Mouse (Mus musculus) midbrain, postnatal 0 days (tissue): Measurements from ENCODE around the gene Foxb1. TPM values are rescaled to one million over a fixed set of nuclear protein-coding genes. Genes with fewer than 3 reads are reported as not detected.

Source experiments
- ATAC-seq: fragments of 200-750 bp; cut with Nextera tagmentation; 2 replicates; pipeline ENCODE4 v1.8.0; 2017; ENCODE audit warnings: moderate number of reproducible peaks, mild to moderate bottlenecking, moderate TSS enrichment, moderate library complexity; ENCODE audit not compliant: low FRiP score
- DNase-seq: peaks from one replicate; pipeline ENCODE4 v3.0.0-alpha.2; 2015; ENCODE audit warnings: low spot score
- H3K27ac ChIP-seq: fragments of 300-500 bp; sonication (generic); 2 replicates; pipeline ENCODE4 v1.5.1; 2014; ENCODE audit warnings: low read depth, mild to moderate bottlenecking, low read length, mixed read lengths
- H3K27me3 ChIP-seq: fragments of 300-500 bp; sonication (generic); 2 replicates; pipeline ENCODE4 v1.6.1; 2014; ENCODE audit warnings: low read length, control low read depth, mixed read lengths; ENCODE audit not compliant: insufficient read depth
- H3K36me3 ChIP-seq: fragments of 300-500 bp; sonication (generic); 2 replicates; pipeline ENCODE4 v1.6.1; 2014; ENCODE audit warnings: low read length, control low read depth, mixed read lengths; ENCODE audit not compliant: insufficient read depth
- H3K4me1 ChIP-seq: fragments of 300-500 bp; sonication (generic); 2 replicates; pipeline ENCODE4 v1.6.1; 2014; ENCODE audit warnings: mild to moderate bottlenecking, control low read depth, antibody characterized with exemption, low read length, mixed read lengths; ENCODE audit not compliant: insufficient read depth
- H3K4me2 ChIP-seq: fragments of 300-500 bp; sonication (generic); 2 replicates; pipeline ENCODE4 v1.6.1; 2014; ENCODE audit warnings: low read depth, mild to moderate bottlenecking, low read length, mixed read lengths; ENCODE audit not compliant: poor library complexity, severe bottlenecking
- H3K4me3 ChIP-seq: fragments of 300-500 bp; sonication (generic); 2 replicates; pipeline ENCODE4 v1.5.1; 2014; ENCODE audit warnings: low read depth, mild to moderate bottlenecking, low read length, moderate library complexity
- H3K9ac ChIP-seq: fragments of 300-500 bp; sonication (generic); replicated peaks from 2 replicates; pipeline ENCODE4 v1.6.1; 2014; ENCODE audit warnings: mild to moderate bottlenecking, low read length, moderate library complexity, mixed read lengths; ENCODE audit not compliant: poor library complexity, severe bottlenecking
- H3K9me3 ChIP-seq: fragments of 300-500 bp; sonication (generic); 2 replicates; pipeline ENCODE4 v1.6.1; 2016; ENCODE audit warnings: low read length, control low read depth
- CTCF ChIP-seq: IDR thresholded peaks from 2 replicates; pipeline ENCODE4 v1.5.1; 2016; ENCODE audit warnings: antibody characterized with exemption, mild to moderate bottlenecking
- WGBS: fragments of 180-500 bp; shearing (Covaris S2); extraction: QIAGEN DNeasy Blood & Tissue Kit; methylation state at CpG from one replicate; pipeline ENCODE4 v1.1.7; 2014; 5-methylcytosine and 5-hydroxymethylcytosine counted together
- polyA plus RNA-seq: library from polyadenylated mRNA; unstranded; fragments of >200 nt; fragmentation: Nextera tagmentation; extraction: Ambion mirVana; gene quantifications from 2 replicates; pipeline ENCODE4 v1.2.1, GENCODE M21; 2015
- total RNA-seq: library from RNA; depleted of rRNA; stranded (reverse); fragments of >200 nt; gene quantifications from 2 replicates; pipeline ENCODE4 v1.2.3, GENCODE M21; 2014; rRNA removed

The Foxb1 gene
- total RNA-seq, result 18.0 and 18.1 TPM in 2 replicates
- polyA plus RNA-seq, result 16.5 and 18.5 TPM in 2 replicates

DNA sequence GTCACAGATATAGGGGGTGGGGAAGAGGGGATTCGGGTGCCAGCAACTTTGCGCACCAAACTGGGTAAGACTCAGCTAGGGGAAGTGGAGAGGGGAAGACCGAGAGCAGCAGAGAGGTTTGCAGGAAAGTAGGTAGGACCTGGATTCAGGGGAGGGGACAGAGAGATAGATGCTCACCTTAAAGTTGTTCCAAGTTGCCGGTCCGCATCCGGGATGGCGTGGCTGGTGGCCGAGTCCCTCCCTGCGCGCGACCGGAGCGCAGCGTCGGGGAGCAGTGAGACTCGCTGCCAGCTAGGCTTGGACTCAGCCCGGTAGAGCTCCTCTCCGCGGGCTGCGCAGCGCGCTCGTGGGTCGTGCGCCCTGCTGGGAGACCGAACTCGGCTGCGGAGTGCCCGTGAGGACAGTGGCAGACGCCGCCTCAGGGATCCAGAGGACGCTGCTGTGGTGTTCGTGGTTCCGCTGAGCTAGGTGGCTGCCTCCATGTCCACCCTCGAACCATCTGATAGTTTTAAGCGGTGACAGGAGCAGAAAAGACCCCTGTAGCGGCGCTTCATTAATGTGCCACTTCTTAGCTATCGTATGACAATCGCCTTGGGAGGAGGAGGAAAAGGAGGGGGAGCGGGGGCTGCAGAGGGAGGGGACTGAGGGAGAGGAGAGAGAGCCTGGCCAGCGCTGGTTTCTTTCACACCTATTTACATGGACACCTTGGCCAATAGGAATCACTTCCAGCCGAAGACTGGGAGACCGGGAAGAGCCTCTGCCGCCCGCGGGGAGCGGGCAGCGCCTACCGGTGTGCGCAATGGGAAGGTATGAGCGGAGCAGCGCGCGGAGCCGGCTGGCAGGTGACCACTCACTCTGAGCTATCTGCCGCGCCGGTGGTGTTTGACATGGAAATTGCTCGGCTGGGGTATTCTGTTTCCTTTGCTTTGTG, at the start of gene Foxb1:
TSS of gene Foxb1 (minus strand) at position 570 of the 931 bp plus-strand sequence.
- peak; percentile 59 for DNase-seq
- peak within 1 kb of the TSS; percentile 40 for H3K4me3 ChIP-seq
- peak within 1 kb of the TSS; percentile 42; the same call in 1 of the 2 replicates for H3K9ac ChIP-seq

DNA sequence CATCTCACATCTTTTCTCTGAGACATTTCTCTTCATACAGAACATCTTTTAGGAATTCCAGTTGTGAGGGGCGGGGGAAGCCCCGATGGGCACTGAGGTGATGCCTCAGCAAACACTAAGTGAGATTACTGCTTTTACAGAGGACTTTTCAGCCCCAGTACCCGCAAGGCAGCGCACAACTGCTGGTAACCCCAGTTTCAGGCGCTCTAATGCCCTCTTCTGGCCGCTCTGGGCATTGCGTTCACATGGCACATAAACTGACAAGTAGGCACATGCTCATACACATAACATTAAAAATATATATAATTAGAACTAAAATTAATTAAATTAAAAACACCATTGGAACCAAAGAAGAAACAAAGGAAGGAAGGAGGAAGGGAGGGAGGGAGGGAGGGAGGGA, 29.8 kb upstream of the Foxb1 start:
- H3K27ac ChIP-seq, result no peak overlapping the region
- no peak overlapping the region for H3K4me2 ChIP-seq
- 64% methylated on average over 7 of the region's 7 CpGs for whole genome bisulfite sequencing
- DNase-seq (no peak), ATAC-seq (no peak)
- H3K9me3 ChIP-seq, result no peaks in the 10 kb centered on the region
- TF ChIP-seq CTCF, result peak; percentile 44
- H3K27me3 ChIP-seq, result no peaks in the 10 kb centered on the region
- no peak overlapping the region for H3K9ac ChIP-seq
- H3K4me3 ChIP-seq, result no peak overlapping the region
- H3K4me1 ChIP-seq, result no peaks in the 10 kb centered on the region
- H3K36me3 ChIP-seq, result no peaks in the 10 kb centered on the region

More for the DNA sequence above, at the start of gene Foxb1:
- no peaks in the 10 kb centered on the region for H3K9me3 ChIP-seq
- no peak for TF ChIP-seq CTCF
- peak; percentile 22; the same call in 1 of the 2 replicates for ATAC-seq
- H3K4me2 ChIP-seq, result peak within 1 kb of the TSS; percentile 46
- H3K4me1 ChIP-seq, result no peaks in the 10 kb centered on the region
- no peaks in the 10 kb centered on the region for H3K36me3 ChIP-seq
- H3K27me3 ChIP-seq, result peaks cover 67% of the 10 kb centered on the region
- under 1% methylated on average over 55 of the region's 60 CpGs for WGBS
- peak within 1 kb of the TSS; percentile 51 for H3K27ac ChIP-seq

DNA sequence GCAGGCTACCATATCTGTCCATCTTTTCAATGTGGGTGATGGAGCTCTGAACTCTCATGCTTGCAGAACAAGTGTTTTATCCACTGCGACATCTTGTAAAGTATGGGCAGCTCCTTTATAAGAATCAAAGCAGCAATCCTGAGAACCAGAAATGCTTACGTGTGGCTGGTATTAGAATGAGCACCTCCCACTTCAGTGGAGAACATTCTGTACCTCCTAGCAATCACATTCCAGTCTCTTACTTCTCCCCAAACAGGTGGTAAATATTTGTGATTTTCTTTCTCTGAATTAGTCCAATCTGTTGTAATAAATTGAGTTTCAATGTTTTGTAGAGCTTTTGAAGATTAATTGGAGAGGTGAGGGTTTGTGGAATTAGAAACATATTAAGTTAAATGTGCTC, 19.3 kb upstream of the Foxb1 start:
- Histone ChIP-seq H3K4me1 (no peaks in the 10 kb centered on the region), H3K27me3 (no peaks in the 10 kb centered on the region), H3K4me3 (no peak overlapping the region), H3K9ac (no peak overlapping the region), H3K36me3 (no peaks in the 10 kb centered on the region), H3K27ac (no peak overlapping the region), H3K9me3 (no peaks in the 10 kb centered on the region), H3K4me2 (no peak overlapping the region)
- no peak for TF ChIP-seq CTCF
- WGBS, result 89% methylated on average over 2 of the region's 2 CpGs
- ATAC-seq, result no peak
- DNase-seq, result no peak

DNA sequence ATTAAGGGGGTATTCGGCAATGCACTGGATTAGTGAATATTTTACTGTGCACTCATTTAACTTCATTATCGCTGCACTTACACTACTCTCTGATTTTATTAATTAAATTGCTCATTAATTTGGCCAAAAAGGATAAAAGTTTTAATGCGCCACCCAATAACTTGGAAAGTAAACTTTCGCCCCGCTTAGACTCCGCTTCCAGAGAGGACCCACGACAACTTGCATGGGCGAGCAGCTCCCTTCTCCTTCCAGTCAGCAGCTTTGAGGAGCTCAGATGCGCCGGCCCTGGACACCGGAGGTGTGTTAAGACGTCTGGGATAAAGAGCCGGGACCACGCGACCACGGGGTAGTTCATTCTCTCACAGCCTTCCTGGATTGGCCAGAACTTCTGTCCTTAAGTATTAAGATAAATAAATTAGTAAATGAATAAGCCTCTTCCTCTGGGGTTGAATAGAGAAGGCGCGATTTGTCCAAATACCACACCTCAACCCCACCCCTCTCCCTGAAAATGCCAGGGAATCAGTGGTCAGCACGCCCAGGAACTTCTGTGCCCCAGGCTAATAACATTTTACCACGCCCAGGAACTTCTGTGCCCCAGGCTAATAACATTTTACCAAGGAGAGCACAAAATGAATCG, 9.3 kb upstream of the Foxb1 start:
- no peaks in the 10 kb centered on the region for H3K4me1 ChIP-seq
- no peak overlapping the region for H3K4me2 ChIP-seq

DNA sequence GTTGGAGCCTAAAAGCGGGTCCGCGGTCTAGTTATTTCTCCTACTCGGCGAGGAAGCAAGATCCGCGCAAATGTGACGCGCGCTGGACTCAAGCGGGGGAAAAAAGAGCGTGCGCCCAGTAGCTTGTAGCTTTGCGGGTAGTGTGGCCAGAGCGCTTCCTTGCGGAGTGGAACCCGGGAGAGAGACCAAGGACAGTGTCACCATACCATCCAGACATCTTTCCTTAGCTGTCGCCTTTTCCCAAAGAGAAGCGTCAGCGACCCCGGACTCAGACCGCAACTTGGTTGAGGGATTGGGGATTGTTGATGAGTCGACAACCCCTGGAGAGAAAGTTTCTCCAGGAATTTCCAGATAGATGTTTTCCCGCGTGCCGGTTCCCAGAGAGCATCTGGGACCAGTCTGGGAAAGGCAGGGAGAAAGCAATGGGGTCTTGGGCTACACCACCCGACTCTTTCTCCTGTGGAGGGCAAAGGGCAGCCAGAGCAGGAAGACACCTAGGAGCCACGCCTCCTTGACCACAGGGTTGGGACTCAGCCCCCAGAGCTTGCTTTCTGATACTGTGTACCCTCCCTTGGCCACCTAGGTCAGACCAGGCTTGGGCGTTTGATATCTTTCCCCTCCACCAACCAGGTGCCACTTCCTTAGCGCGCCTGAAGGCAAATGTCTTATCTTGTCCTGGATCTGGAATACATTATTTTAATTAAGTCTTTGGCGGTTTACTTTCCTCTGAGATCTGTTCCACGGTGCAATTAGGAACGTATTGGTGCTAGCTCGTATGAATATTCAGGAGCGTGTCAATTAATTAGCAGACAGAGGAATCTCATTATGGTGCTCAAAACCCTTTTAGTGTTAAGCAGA, 8.6 kb upstream of the Foxb1 start:
- ATAC-seq (no peak), DNase-seq (no peak)
- Histone ChIP-seq H3K4me1 (no peaks in the 10 kb centered on the region), H3K27me3 (peaks cover 30% of the 10 kb centered on the region), H3K36me3 (no peaks in the 10 kb centered on the region), H3K27ac (no peak overlapping the region), H3K9ac (no peak overlapping the region), H3K9me3 (no peaks in the 10 kb centered on the region), H3K4me2 (peak overlapping the region; percentile 28), H3K4me3 (peak overlapping the region; percentile 16; the same call in 1 of the 2 replicates)
- TF ChIP-seq CTCF, result no peak
- WGBS, result 2% methylated on average over 36 of the region's 36 CpGs

More for the DNA sequence above, 9.3 kb upstream of the Foxb1 start:
- Histone ChIP-seq H3K4me3 (no peak overlapping the region; the same call in 1 of the 2 replicates), H3K36me3 (no peaks in the 10 kb centered on the region), H3K9ac (no peak overlapping the region), H3K9me3 (no peaks in the 10 kb centered on the region), H3K27ac (no peak overlapping the region), H3K27me3 (peaks cover 29% of the 10 kb centered on the region)
- ATAC-seq (no peak), DNase-seq (no peak)
- no peak for TF ChIP-seq CTCF
- 13% methylated on average over 21 of the region's 21 CpGs for WGBS
